Mouse (Mus musculus) heart, embryonic 11.5 days (tissue): ENCODE data around the gene Olfr412. TPM values are rescaled to one million over a fixed set of nuclear protein-coding genes. Genes with fewer than 3 reads are reported as not detected.

ENCODE experiments used
- ATAC-seq: fragments of 200-750 bp; cut with Nextera tagmentation; replicated peaks from 2 replicates; pipeline ENCODE4 v1.8.0; 2017; ENCODE audit warnings: moderate library complexity; ENCODE audit not compliant: insufficient number of reproducible peaks, low FRiP score, low TSS enrichment
- H3K27ac ChIP-seq: fragments of 300-500 bp; sonication (generic); 2 replicates; pipeline ENCODE4 v1.5.1; 2014; ENCODE audit warnings: mild to moderate bottlenecking, low read depth, low read length
- H3K27me3 ChIP-seq: fragments of 300-500 bp; sonication (generic); 2 replicates; pipeline ENCODE4 v1.6.1; 2014; ENCODE audit warnings: mild to moderate bottlenecking, low read length, mixed read lengths; ENCODE audit not compliant: control insufficient read depth, insufficient read depth
- H3K36me3 ChIP-seq: fragments of 300-500 bp; sonication (generic); 2 replicates; pipeline ENCODE4 v1.6.1; 2014; ENCODE audit warnings: mild to moderate bottlenecking, low read length, moderate library complexity, mixed read lengths; ENCODE audit not compliant: control insufficient read depth, insufficient read depth
- H3K4me1 ChIP-seq: fragments of 300-500 bp; sonication (generic); 2 replicates; pipeline ENCODE4 v1.6.1; 2014; ENCODE audit warnings: low read length; ENCODE audit not compliant: control insufficient read depth, insufficient read depth
- H3K4me2 ChIP-seq: fragments of 300-500 bp; sonication (generic); 2 replicates; pipeline ENCODE4 v1.6.1; 2014; ENCODE audit warnings: mild to moderate bottlenecking, moderate library complexity
- H3K4me3 ChIP-seq: fragments of 300-500 bp; sonication (generic); 2 replicates; pipeline ENCODE4 v1.5.1; 2014; ENCODE audit warnings: low read depth, low read length
- H3K9ac ChIP-seq: fragments of 300-500 bp; sonication (generic); 2 replicates; pipeline ENCODE4 v1.6.1; 2014; ENCODE audit warnings: mild to moderate bottlenecking, low read depth, low read length, moderate library complexity
- H3K9me3 ChIP-seq: fragments of 300-500 bp; sonication (generic); replicated peaks from 2 replicates; pipeline ENCODE4 v1.6.1; 2016; ENCODE audit warnings: low read length; ENCODE audit not compliant: control insufficient read depth
- WGBS: fragments of 180-500 bp; shearing (Covaris S2); extraction: QIAGEN DNeasy Blood & Tissue Kit; methylation state at CpG from one replicate; pipeline ENCODE4 v1.1.7; 2014; ENCODE audit not compliant: insufficient replicate concordance; 5-methylcytosine and 5-hydroxymethylcytosine counted together
- polyA plus RNA-seq: library from polyadenylated mRNA; unstranded; fragments of >200 nt; fragmentation: Nextera tagmentation; extraction: Ambion mirVana; gene quantifications from 2 replicates; pipeline ENCODE4 v1.2.1, GENCODE M21; 2014

Olfr412 gene
- polyA plus RNA-seq, 1 experiment from 2014 or later = not detected

GRCm38 (mm10) chr11:74408587-74409446 is 46.9 kb downstream of the Olfr412 start:
- Histone ChIP-seq H3K27ac (peak overlapping the region; percentile 68), H3K36me3 (no peaks in the 10 kb centered on the region), H3K9me3 (no peaks in the 10 kb centered on the region), H3K27me3 (no peaks in the 10 kb centered on the region), H3K4me2 (no peak overlapping the region), H3K9ac (no peak overlapping the region), H3K4me3 (no peak overlapping the region), H3K4me1 (peaks cover 28% of the 10 kb centered on the region)
- 47% methylated on average over 4 of the region's 4 CpGs for WGBS
- ATAC-seq = peak; percentile 82; the same call in 1 of the 2 replicates

- 54% methylated on average over 5 of the region's 5 CpGs for WGBS
- Histone ChIP-seq H3K4me1 (peaks cover 34% of the 10 kb centered on the region), H3K9ac (no peak overlapping the region), H3K27ac (peak overlapping the region; percentile 68), H3K36me3 (no peaks in the 10 kb centered on the region), H3K4me2 (no peak overlapping the region), H3K27me3 (no peaks in the 10 kb centered on the region), H3K9me3 (no peaks in the 10 kb centered on the region), H3K4me3 (no peak overlapping the region)
- ATAC-seq = 0 out of 2 replicates have a peak, but pooled peaks have one; percentile 25
These were observed 47.5 kb downstream of the Olfr412 start for GRCm38 (mm10) chr11:74409447-74409754.

GRCm38 (mm10) chr11:74409757-74410174 is 47.9 kb downstream of the Olfr412 start:
- H3K27me3 ChIP-seq = no peaks in the 10 kb centered on the region
- no peak overlapping the region for H3K4me2 ChIP-seq
- WGBS = 41% methylated on average over 4 of the region's 4 CpGs
- H3K36me3 ChIP-seq = no peaks in the 10 kb centered on the region
- ATAC-seq = no peak; the same call in 1 of the 2 replicates
- H3K9me3 ChIP-seq = no peaks in the 10 kb centered on the region
- peak overlapping the region; percentile 68 for H3K27ac ChIP-seq
- H3K9ac ChIP-seq = no peak overlapping the region
- peaks cover 35% of the 10 kb centered on the region for H3K4me1 ChIP-seq
- H3K4me3 ChIP-seq = no peak overlapping the region

- Histone ChIP-seq H3K27me3 (no peaks in the 10 kb centered on the region), H3K27ac (no peak overlapping the region), H3K9ac (no peak overlapping the region), H3K36me3 (no peaks in the 10 kb centered on the region), H3K4me2 (no peak overlapping the region), H3K4me3 (no peak overlapping the region), H3K4me1 (peaks cover 41% of the 10 kb centered on the region), H3K9me3 (no peaks in the 10 kb centered on the region)
- no peak for ATAC-seq
- WGBS = 56% methylated on average over 3 of the region's 3 CpGs
These were observed 50.1 kb downstream of the Olfr412 start for GRCm38 (mm10) chr11:74411943-74412342.

DNA sequence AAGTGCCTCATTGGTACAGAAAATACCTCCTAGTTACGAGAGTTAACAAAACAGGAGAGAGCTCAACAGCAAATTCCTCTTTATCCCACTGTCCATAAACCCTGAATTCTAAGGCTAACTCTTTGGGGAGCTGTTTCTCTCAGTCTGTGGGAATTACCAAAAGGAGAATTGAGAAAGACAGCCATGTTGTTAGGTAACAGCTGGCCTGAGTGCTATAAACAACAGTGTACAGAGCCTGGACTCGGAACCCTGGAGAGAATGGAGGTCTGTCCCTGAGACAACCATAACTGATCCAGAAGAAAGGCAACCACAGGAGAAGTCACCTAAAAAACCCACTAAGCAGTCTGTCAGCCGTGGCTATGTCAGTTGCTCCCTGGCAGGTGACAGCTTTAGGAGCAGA is 50.6 kb downstream of the Olfr412 start:
- Histone ChIP-seq H3K9ac (no peak overlapping the region), H3K9me3 (no peaks in the 10 kb centered on the region), H3K4me1 (peaks cover 41% of the 10 kb centered on the region), H3K27ac (no peak overlapping the region), H3K36me3 (no peaks in the 10 kb centered on the region), H3K4me3 (no peak overlapping the region), H3K27me3 (no peaks in the 10 kb centered on the region), H3K4me2 (no peak overlapping the region)
- no peak for ATAC-seq
- 82% methylated on average over 3 of the region's 3 CpGs for WGBS

DNA sequence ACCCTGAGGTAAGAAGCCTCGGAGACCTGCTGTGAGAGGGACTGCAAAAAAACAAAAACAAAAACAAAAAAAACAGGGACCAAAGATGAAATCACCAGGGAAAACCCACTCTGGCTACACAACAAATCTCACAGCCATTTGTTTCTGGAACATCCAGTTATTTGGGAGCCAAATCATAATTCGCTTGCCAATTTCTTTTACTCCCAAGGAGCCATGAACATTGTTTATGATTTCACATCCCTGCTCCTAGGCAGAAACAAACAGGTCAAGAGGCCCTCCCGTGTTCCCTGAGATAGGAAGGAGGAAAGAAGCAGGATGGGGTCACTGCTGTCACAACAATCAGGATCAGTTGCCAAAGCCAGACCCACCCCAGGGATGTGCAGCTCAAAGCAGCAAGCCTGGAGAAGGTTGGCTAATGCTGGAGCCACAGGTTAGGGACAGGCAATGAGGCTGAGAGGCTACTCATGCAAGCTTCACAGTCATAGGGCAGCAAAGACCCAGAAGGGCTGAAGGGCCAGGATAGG is 51.6 kb downstream of the Olfr412 start:
- no peak overlapping the region for H3K27ac ChIP-seq
- H3K9ac ChIP-seq = no peak overlapping the region
- no peaks in the 10 kb centered on the region for H3K27me3 ChIP-seq
- no peak for ATAC-seq
- no peaks in the 10 kb centered on the region for H3K9me3 ChIP-seq
- no peaks in the 10 kb centered on the region for H3K36me3 ChIP-seq
- H3K4me2 ChIP-seq = no peak overlapping the region
- H3K4me3 ChIP-seq = no peak overlapping the region
- peaks cover 38% of the 10 kb centered on the region for H3K4me1 ChIP-seq
- WGBS = 65% methylated on average over 3 of the region's 3 CpGs

- Histone ChIP-seq H3K27me3 (no peaks in the 10 kb centered on the region), H3K9me3 (no peaks in the 10 kb centered on the region), H3K27ac (no peak overlapping the region), H3K4me2 (no peak overlapping the region), H3K36me3 (no peaks in the 10 kb centered on the region), H3K9ac (no peak overlapping the region), H3K4me3 (no peak overlapping the region), H3K4me1 (peaks cover 32% of the 10 kb centered on the region)
- ATAC-seq = no peak
- 38% methylated on average over 9 of the region's 9 CpGs for WGBS
These were observed 52.2 kb downstream of the Olfr412 start for GRCm38 (mm10) chr11:74414112-74414511.

GRCm38 (mm10) chr11:74415736-74416135 is 53.9 kb downstream of the Olfr412 start:
- no peak overlapping the region for H3K27ac ChIP-seq
- H3K27me3 ChIP-seq = no peaks in the 10 kb centered on the region
- H3K4me2 ChIP-seq = no peak overlapping the region
- H3K4me1 ChIP-seq = peaks cover 16% of the 10 kb centered on the region
- ATAC-seq = no peak
- H3K9me3 ChIP-seq = no peaks in the 10 kb centered on the region
- H3K4me3 ChIP-seq = no peak overlapping the region
- no peak overlapping the region for H3K9ac ChIP-seq
- 84% methylated on average over 12 of the region's 12 CpGs for WGBS
- no peaks in the 10 kb centered on the region for H3K36me3 ChIP-seq
